Mouse (Mus musculus): ENCODE data around the gene St6galnac6.

DNA sequence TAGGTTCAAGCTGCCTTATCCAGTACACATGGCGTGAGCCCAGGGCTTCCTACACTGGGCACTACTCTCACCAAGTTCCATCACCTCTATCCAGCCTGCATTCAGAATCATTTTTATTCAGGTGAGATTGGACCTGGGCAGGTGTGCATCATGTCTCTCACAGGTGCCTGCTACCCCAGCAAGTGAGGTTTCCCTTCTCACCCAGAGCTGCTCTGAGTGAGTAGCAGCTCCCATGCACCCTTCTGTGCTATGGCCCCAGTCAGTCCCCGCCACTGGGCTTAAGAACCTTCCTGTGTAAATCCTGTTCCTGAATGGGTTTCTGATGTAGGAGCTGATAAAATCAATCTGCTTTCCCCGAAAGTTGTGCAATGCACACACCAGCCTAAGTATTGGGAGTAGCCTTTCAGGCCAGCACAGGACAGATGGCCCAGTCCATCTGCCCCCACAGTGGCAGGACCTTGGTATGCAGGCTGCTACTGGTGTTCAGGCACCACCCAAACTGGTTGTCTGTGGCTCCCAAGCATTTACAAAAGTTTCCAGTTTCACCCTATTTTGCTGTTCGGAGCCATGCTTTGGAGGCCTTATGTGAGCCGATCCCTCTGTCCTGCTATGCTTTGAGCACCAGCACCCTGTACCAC is 24.7 kb downstream of the St6galnac6 start:
- TF ChIP-seq POLR2A (IDR thresholded peaks at IDR 0.05; ENCODE audit: low read depth, low read length) = no peak
- no peak for TF ChIP-seq CTCF (IDR thresholded peaks at IDR 0.05; ENCODE audit: borderline replicate concordance, insufficient read depth, low read length)

Measured in embryonic fibroblast, embryonic 13.5 days (primary cell).